Mouse (Mus musculus) gastrocnemius, adult 18-20 months (tissue): ENCODE results near the gene Tspan14. TPM values are rescaled to one million over a fixed set of nuclear protein-coding genes. Genes with fewer than 3 reads are reported as not detected.

ENCODE experiments used
- DNase-seq: peaks from one replicate; pipeline ENCODE4 v3.0.0; 2021; ENCODE audit warnings: low spot score
- total RNA-seq, 2 experiments: library from RNA; stranded (reverse); gene quantifications; 2 replicates each; pipeline ENCODE4 v1.2.3; 2021

The Tspan14 gene
- total RNA-seq, 2 experiments from 2014 or later: 10.6 to 13.1 TPM

DNA sequence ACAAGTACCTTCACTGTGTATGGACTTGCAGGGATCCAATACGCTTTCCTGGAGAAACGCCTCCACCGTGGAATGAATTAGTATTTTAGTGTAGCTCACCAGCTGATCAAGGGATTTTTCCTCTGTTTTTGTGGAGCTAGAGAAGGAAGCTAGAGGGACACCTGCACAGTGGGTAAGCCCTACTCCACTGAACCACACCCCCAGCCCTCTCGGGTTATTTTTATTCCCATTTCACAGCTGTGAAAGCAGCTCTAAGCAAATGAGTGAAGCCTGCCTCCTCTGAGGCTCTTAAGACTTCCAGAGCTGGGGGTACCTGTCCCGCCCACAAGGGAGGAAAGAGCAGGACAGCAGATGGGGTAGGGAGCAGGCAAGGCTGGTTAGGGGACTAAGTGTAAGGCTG lies 13.2 kb downstream of the Tspan14 start:
- no peak for DNase-seq

GRCm38 (mm10) chr14:40952715-40953114 lies 13.9 kb downstream of the Tspan14 start:
- DNase-seq: no peak

DNA sequence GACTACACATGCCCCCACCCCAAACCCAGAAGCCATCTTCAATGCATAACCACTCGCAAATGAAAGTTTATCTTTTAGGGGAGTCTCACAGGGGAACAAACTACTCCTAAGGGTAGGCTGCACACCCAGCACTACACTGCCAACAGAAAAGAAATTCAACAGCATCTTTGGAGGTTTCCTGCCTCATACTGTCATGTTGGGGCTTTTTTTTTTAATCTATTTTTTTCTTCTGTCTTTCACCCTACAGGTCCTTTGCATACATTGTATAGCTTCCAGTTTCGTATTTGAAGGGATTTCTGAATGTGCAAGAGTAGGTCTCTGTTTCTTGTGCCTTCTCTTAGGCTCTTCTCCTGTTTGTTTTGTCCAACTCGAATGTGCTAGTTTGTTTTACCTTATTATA lies 14.3 kb downstream of the Tspan14 start:
- DNase-seq: no peak

DNA sequence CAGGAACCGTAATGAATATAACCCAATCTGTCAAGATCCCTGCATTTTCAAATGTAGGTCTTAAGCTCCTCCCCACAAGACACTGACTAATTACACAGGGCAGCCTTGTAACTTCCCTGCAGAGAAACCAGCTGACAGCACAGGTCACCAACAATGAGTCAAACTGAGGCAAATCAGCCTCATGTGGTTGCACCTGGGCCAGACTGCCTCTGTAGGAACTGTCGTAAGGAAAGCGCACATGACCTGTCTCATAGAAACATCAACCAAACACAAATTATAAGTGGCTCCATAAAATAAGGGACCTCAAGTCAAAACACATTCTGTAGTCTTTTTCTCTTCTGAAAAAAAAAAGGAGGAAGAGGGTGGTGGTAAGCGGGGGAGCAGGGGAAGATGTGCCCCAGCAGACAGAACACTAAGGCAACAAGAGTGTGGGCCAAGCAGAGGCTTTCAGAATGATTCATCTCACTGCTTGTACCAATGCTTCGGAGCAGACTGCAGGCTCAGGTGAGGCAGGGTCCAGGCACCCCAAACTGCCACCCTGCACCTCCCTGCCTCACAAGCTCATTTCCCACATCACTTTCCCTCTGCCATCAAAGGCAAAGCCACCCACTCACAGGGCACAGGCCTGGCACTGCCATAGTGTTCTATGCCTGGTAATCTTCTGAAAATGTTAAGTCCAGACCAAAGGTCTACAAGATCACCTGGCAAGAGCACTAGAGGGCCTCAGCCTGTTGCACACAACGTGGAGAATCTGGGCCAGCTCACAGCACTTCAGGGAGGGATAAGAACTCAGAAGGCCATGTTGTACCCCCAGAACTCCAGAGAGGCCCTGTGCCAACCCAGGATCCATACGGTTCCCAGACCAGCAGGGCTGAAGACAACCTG lies 16.6 kb downstream of the Tspan14 start:
- DNase-seq: no peak

DNA sequence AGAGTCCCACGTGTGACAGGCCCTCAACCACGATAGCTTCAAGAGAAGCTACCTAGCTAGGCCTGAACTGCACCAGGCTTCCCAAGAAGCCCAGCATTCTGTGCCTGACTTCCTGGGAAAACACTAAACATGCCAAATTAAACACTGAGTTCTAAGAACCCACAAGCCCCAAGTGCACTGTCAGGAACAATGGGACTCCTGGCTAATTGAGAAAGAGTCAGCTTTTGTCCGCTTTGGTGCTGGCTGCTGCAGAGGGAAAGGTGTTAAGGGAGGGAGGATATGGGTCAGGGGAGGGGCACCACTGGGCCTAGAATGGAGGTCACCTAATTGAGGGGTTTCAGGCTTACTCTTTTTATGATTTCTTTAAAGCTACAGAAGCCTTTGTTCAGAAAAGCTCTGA lies 17.6 kb downstream of the Tspan14 start:
- no peak for DNase-seq

- DNase-seq: no peak
These were observed 18.1 kb downstream of the Tspan14 start for GRCm38 (mm10) chr14:40948522-40948921.

- DNase-seq: no peak
These were observed 18.9 kb downstream of the Tspan14 start for GRCm38 (mm10) chr14:40947431-40948394.

- DNase-seq: no peak
These were observed 22.8 kb downstream of the Tspan14 start for GRCm38 (mm10) chr14:40943802-40944201.

GRCm38 (mm10) chr14:40942429-40942828 lies 24.2 kb downstream of the Tspan14 start:
- DNase-seq: no peak

DNA sequence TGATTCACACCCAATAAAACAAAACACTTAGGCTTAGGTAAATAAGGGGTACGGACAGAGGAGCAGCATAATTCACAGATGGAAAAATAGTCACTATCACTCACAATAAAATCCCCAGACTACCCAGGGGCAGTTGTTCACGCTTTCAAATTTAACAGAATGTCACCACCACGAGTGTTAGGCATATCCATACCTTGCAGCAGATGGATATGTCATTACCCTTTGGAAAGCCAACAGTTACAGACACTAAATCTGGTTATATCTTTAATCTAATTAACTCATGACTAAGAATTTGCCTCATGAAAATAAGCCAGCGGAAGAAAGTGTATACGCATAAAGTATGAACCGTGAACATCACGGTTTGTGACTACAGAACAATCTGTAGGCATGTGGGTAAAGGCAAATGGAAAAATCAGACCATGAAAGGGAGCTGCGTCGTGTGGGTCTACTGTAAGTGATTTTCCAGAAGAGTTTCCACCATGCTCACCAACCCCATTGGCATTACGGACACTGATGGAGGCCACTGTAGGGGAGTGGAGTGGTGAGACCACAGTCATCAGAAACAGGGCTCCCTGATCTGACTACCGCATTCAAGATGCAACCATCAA lies 28.1 kb downstream of the Tspan14 start:
- DNase-seq: no peak

DNA sequence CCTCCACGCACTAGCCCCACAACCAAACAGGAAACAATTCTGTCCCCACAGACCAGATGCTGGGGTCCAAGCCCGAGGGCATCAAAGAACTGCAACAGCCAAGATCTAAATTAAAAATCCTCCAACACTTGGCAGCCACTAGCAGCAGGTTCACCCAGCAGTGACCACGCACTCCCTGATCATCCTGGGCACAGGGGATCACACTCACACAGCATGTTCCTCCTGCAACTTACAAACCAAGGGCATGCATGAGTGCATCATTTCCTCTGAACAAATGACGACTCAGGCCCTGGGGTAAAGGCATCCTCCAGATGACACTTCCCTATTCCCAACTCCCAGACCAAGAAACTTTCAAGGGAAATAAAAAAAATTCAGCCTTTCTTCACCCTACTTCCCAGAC lies 29.6 kb downstream of the Tspan14 start:
- no peak for DNase-seq

GRCm38 (mm10) chr14:40935481-40935880 lies 31.1 kb downstream of the Tspan14 start:
- no peak for DNase-seq

DNA sequence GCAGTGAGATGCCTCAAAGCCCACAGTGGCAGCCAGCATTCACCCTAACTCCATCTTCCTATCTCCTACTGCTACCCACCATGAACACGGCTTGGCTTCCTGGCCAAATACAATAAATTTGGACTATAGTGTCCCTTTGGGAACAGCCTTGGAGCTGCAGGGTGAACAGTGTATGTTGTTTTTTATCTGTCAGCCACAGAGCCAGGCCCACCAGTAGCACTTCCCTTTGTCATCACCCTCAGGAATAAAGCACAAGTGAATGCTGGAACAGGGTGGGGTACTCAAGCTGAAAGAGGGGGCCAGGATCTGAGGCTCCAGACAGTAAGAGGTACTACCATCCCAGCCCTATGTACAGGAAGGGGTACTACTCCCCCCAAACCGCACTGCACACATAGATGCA lies 31.6 kb downstream of the Tspan14 start:
- no peak for DNase-seq

DNA sequence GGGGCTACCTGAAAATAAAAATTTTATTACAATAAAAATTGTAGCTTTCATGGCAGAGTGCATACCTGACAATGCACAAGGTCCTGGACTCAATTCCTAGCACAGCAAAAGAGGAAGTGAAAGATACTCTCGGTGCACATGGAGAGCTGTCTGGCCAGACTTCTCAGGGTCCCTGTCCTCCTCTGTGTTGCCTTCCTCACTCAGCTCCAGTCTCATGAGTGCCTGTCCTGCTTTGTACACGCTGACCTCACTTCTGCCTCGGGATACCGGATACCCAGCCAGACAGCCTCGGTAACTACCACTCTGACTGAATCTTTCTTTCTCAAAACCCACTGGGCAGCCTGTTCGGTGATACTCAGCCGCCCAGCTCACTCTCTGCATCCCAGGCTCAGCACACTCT lies 33.3 kb downstream of the Tspan14 start:
- DNase-seq: no peak

DNA sequence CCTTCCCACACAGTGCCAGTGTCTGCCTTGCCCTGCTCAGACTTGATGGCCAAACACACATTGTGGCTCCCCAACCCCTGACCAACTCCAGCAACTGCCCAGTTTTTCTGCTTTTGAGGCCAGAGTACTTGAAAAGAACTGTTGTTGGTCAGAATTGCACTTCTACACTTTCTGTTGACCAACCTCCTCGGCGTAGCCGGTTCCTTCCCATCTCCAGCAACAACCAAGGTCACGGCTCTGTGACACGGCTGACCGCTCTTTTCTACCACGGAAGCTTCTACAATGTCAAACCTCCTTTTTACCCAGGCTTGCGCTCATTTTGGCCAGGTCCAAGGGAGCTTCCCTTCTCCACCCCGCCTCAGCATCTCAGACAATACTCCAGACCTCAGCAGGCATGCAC lies 34.4 kb downstream of the Tspan14 start:
- no peak for DNase-seq

DNA sequence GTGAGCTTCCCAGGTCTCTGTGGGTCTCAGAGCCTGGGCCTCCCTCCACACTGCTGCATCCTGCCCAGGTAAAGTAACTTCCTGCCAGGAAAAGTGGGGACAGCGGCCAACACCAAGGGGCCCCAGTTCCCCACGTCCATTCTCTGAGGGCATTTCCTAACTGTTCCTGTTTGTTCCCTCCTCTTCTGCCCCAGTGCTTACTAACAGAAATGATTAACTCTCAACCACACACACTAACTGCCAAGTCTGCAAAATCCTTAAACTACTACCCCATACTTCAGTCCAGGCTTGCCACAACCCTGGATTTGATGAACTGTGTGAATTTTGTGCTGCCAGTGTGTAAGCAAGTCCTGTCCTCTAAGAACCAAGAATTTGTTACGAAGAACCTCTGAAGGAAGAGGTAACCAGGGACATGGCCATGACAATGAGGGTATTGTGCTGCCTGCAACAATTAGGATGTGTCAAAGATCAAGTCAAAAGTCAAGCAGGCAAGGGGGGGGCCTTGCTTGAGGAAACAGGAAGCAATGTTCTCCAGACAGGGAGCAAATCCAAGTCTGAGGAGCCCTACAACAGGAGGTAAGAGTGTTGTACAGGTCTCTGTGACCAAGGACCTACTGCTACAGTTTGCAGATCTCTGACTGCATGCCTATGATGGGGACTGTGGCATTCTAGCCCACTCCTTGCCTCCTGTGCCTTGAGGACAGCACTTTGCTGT lies 35.3 kb downstream of the Tspan14 start:
- DNase-seq: no peak

DNA sequence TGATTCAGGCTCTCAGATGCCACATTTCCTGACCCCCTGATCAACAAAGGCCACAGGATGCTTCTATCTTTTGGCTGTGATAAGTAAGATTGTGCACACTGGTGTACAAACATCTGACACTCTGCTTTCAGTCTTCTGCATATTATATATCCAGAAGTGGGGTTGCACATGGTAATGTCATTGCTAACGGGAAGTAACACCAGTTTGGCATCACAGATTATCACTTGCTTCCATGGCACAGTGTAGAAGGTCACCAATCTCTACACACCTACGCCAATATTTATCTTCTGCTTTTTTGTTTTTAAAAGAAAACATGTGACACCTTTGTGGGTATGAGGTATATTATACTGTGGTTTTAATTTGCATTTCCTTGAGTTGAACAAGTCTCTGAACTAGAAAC lies 36.7 kb downstream of the Tspan14 start:
- DNase-seq: no peak

DNA sequence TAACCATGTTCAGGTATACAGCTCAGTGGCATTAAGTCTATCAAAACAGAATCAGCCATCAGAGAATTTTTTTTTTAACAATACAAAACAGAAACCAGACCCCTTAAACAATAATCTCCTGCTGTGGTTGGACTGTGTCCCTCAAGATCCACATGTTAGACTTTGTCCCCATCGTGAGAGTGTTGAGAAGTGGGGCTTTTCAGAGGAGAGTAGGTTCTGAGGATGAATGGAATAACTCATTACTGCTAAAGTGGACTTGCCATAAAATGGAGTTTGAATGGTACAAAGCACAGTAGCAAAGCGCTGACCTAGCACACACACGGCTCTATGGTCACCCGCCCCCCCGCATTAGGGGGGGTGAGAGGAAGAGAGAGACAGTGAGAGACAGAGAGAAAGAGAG lies 37.7 kb downstream of the Tspan14 start:
- no peak for DNase-seq

GRCm38 (mm10) chr14:40927041-40927440 lies 39.6 kb downstream of the Tspan14 start:
- no peak for DNase-seq

DNA sequence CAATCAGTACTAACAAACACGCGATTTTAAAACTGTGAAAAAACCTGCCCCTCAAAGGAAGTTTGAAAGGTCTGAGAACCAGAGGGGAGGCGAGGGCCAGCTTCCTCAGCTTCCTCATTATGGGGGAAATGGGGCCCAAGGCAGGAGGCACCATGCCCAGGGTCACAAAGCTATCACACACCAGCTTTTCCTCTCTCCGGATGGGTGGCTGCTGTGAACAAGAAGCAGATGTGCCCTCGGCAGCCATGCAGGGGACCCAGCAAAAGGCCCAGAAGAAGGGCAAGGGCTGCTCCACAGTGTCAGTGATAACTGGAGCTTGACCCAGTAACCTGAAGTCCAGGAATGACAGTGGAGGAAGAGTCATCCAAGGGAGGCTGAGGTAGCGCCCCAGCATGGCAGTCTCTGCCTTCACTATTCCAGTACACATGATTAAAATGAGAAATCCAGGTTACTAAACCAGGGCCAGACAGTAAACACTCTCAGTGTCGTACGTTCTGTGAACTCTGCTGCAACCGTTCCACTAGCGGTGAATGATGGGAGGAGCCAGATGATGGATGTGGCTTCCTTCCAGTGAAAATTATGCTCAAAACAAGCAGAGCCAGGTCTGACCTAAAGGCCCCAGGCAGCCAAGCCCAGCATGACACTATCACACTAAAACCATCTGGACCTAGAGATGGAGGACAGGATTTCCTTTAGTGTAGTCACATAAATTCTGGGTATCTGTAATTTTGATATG lies 42.1 kb downstream of the Tspan14 start:
- no peak for DNase-seq

DNA sequence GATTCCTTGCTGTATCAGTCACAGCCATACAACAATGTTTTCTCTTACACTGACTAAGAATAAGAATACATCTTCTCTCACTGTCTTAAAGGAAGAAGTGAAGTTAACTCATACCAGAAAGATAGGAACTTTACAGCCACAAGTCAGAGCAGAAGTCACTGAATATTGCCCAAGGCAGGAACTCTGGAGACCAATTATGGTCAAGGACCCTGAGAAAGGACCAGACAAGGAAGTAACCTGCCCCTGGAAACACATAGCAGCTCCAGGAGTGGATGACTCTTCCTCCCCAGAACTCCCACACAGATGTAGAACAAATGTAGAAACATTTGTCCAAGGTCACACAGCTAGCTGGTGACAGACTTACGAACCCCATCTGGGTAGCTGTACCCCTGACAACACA lies 45.4 kb downstream of the Tspan14 start:
- no peak for DNase-seq
